Mouse (Mus musculus) limb, embryonic 11.5 days (tissue): ENCODE measurements around the gene Dixdc1. TPM values are rescaled to one million over a fixed set of nuclear protein-coding genes. Genes with fewer than 3 reads are reported as not detected.

ENCODE experiments used
- ATAC-seq: fragments of 200-750 bp; cut with Nextera tagmentation; 2 replicates; pipeline ENCODE4 v1.8.0; 2017; ENCODE audit warnings: low read depth; ENCODE audit not compliant: insufficient number of reproducible peaks, low FRiP score, low TSS enrichment
- DNase-seq: peaks from one replicate; pipeline ENCODE4 v3.0.0-alpha.2; 2015; ENCODE audit warnings: low spot score
- H3K27ac ChIP-seq: fragments of 300-500 bp; sonication (generic); replicated peaks from 2 replicates; pipeline ENCODE4 v1.5.1; 2014; ENCODE audit warnings: low read depth, mild to moderate bottlenecking, low read length
- H3K27me3 ChIP-seq: fragments of 300-500 bp; sonication (generic); 2 replicates; pipeline ENCODE4 v1.6.1; 2014; ENCODE audit warnings: mild to moderate bottlenecking, low read length, mixed read lengths; ENCODE audit not compliant: control insufficient read depth, insufficient read depth
- H3K36me3 ChIP-seq: fragments of 300-500 bp; sonication (generic); 2 replicates; pipeline ENCODE4 v1.6.1; 2014; ENCODE audit warnings: mild to moderate bottlenecking, low read length, moderate library complexity, mixed read lengths; ENCODE audit not compliant: control insufficient read depth, insufficient read depth
- H3K4me1 ChIP-seq: fragments of 300-500 bp; sonication (generic); 2 replicates; pipeline ENCODE4 v1.6.1; 2014; ENCODE audit warnings: low read length, mixed read lengths; ENCODE audit not compliant: control insufficient read depth, insufficient read depth
- H3K4me2 ChIP-seq: fragments of 300-500 bp; sonication (generic); 2 replicates; pipeline ENCODE4 v1.6.1; 2014; ENCODE audit warnings: low read depth, mild to moderate bottlenecking, moderate library complexity; ENCODE audit not compliant: severe bottlenecking
- H3K4me3 ChIP-seq: fragments of 300-500 bp; sonication (generic); 2 replicates; pipeline ENCODE4 v1.5.1; 2014; ENCODE audit warnings: low read depth, low read length
- H3K9ac ChIP-seq: fragments of 300-500 bp; sonication (generic); 2 replicates; pipeline ENCODE4 v1.6.1; 2014; ENCODE audit warnings: mild to moderate bottlenecking, low read length
- H3K9me3 ChIP-seq: fragments of 300-500 bp; sonication (generic); 2 replicates; pipeline ENCODE4 v1.6.1; 2016; ENCODE audit warnings: low read length; ENCODE audit not compliant: control insufficient read depth
- WGBS: fragments of 180-500 bp; shearing (Covaris S2); extraction: QIAGEN DNeasy Blood & Tissue Kit; methylation state at CpG from one replicate; pipeline ENCODE4 v1.1.7; 2014; 5-methylcytosine and 5-hydroxymethylcytosine counted together
- polyA plus RNA-seq: library from polyadenylated mRNA; unstranded; fragments of >200 nt; fragmentation: Nextera tagmentation; extraction: Ambion mirVana; gene quantifications from 2 replicates; pipeline ENCODE4 v1.2.1, GENCODE M21; 2014

Dixdc1 gene
- polyA plus RNA-seq, 1 experiment from 2014 or later, result 27.6 TPM

- Histone ChIP-seq H3K9me3 (no peaks in the 10 kb centered on the region), H3K4me1 (peaks cover 14% of the 10 kb centered on the region; the same call in 1 of the 2 replicates), H3K4me2 (no peak overlapping the region), H3K4me3 (no peak overlapping the region), H3K27me3 (no peaks in the 10 kb centered on the region), H3K9ac (no peak overlapping the region), H3K27ac (no peak overlapping the region), H3K36me3 (0 out of 2 replicates have a peak, but pooled peaks cover 2% of the 10 kb centered on the region)
- DNase-seq, result no peak
- no peak for ATAC-seq
- WGBS, result 60% methylated on average over 11 of the region's 11 CpGs
These were observed 38.2 kb downstream of the Dixdc1 start for GRCm38 (mm10) chr9:50700921-50701691.

- H3K4me2 ChIP-seq, result peak overlapping the region; percentile 100
- H3K4me3 ChIP-seq, result peak overlapping the region; percentile 47
- H3K9me3 ChIP-seq, result no peaks in the 10 kb centered on the region
- H3K27ac ChIP-seq, result no peak overlapping the region
- H3K9ac ChIP-seq, result peak overlapping the region; percentile 53
- WGBS, result 1% methylated on average over 59 of the region's 70 CpGs
- no peaks in the 10 kb centered on the region for H3K36me3 ChIP-seq
- ATAC-seq (peak; percentile 61; the same call in 1 of the 2 replicates), DNase-seq (peak; percentile 50)
- H3K27me3 ChIP-seq, result no peaks in the 10 kb centered on the region
- peaks cover 14% of the 10 kb centered on the region; the same call in 1 of the 2 replicates for H3K4me1 ChIP-seq
These were observed 40.6 kb downstream of the Dixdc1 start for GRCm38 (mm10) chr9:50698418-50699409.

DNA sequence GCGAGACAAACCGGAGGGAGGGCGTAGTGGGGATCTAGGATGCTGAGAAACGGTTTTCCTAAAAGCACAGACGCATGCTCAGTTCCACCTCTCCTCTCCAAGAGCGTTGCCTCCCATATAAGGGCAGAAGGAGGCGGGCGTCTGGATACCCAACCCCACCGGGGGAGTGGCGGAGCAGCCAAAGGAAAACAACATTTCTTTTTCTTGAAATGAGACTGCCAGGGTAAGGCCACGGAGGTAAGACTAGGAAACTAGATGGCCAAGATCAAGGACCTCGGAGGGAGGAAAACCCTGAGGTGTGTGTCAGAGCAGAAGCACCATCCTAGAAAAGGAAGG is 41.6 kb downstream of the Dixdc1 start:
- Histone ChIP-seq H3K27me3 (no peaks in the 10 kb centered on the region), H3K9ac (no peak overlapping the region), H3K9me3 (no peaks in the 10 kb centered on the region), H3K27ac (no peak overlapping the region), H3K4me3 (0 out of 2 replicates have a peak overlapping the region, but pooled peaks have one; percentile 5), H3K36me3 (no peaks in the 10 kb centered on the region), H3K4me2 (peak overlapping the region; percentile 21; the same call in 1 of the 2 replicates), H3K4me1 (peaks cover 14% of the 10 kb centered on the region)
- DNase-seq (peak; percentile 75), ATAC-seq (peak; percentile 69)
- 6% methylated on average over 12 of the region's 12 CpGs for WGBS

GRCm38 (mm10) chr9:50696851-50697705 is 42.2 kb downstream of the Dixdc1 start:
- H3K27me3 ChIP-seq, result no peaks in the 10 kb centered on the region
- WGBS, result 67% methylated on average over 12 of the region's 12 CpGs
- no peak overlapping the region for H3K9ac ChIP-seq
- H3K4me2 ChIP-seq, result peak overlapping the region; percentile 21; the same call in 1 of the 2 replicates
- H3K27ac ChIP-seq, result no peak overlapping the region
- peaks cover 14% of the 10 kb centered on the region for H3K4me1 ChIP-seq
- H3K36me3 ChIP-seq, result no peaks in the 10 kb centered on the region
- no peak for ATAC-seq
- 0 out of 2 replicates have a peak overlapping the region, but pooled peaks have one; percentile 5 for H3K4me3 ChIP-seq
- no peaks in the 10 kb centered on the region for H3K9me3 ChIP-seq
- DNase-seq, result no peak

- WGBS, result 82% methylated on average over 6 of the region's 6 CpGs
- ATAC-seq (no peak), DNase-seq (no peak)
- H3K9ac ChIP-seq, result no peak overlapping the region
- H3K27ac ChIP-seq, result no peak overlapping the region
- no peak overlapping the region for H3K4me2 ChIP-seq
- no peaks in the 10 kb centered on the region for H3K9me3 ChIP-seq
- H3K36me3 ChIP-seq, result no peaks in the 10 kb centered on the region
- H3K4me1 ChIP-seq, result peaks cover 11% of the 10 kb centered on the region
- no peaks in the 10 kb centered on the region for H3K27me3 ChIP-seq
- no peak overlapping the region for H3K4me3 ChIP-seq
These were observed 44.2 kb downstream of the Dixdc1 start for GRCm38 (mm10) chr9:50695153-50695552.

DNA sequence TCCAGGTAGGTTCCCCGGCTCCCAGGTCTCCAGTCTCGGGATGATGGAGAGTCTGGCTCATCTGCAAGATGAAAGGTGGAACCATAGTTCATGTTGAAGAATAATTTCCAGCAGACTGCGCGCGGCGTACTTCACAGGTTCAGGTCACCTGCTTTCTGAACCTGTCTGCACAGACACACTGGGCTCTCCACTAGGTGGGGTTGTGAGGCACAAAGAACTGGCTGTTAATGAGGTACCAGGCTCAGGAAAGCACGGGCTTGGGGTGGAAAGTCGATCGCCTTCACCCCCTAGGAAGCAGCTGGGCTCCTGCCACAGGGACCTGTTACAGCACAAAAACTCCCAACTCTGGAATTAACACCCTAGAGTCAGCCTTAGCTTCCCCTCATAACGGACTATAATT is 45.7 kb downstream of the Dixdc1 start:
- 22% methylated on average over 10 of the region's 10 CpGs for WGBS
- ATAC-seq (0 out of 2 replicates have a peak, but pooled peaks have one; percentile 27), DNase-seq (peak; percentile 74)
- H3K9ac ChIP-seq, result no peak overlapping the region
- no peak overlapping the region for H3K27ac ChIP-seq
- H3K4me1 ChIP-seq, result peaks cover 8% of the 10 kb centered on the region
- H3K9me3 ChIP-seq, result no peaks in the 10 kb centered on the region
- H3K4me2 ChIP-seq, result no peak overlapping the region
- no peaks in the 10 kb centered on the region for H3K36me3 ChIP-seq
- no peak overlapping the region for H3K4me3 ChIP-seq
- no peaks in the 10 kb centered on the region for H3K27me3 ChIP-seq

DNA sequence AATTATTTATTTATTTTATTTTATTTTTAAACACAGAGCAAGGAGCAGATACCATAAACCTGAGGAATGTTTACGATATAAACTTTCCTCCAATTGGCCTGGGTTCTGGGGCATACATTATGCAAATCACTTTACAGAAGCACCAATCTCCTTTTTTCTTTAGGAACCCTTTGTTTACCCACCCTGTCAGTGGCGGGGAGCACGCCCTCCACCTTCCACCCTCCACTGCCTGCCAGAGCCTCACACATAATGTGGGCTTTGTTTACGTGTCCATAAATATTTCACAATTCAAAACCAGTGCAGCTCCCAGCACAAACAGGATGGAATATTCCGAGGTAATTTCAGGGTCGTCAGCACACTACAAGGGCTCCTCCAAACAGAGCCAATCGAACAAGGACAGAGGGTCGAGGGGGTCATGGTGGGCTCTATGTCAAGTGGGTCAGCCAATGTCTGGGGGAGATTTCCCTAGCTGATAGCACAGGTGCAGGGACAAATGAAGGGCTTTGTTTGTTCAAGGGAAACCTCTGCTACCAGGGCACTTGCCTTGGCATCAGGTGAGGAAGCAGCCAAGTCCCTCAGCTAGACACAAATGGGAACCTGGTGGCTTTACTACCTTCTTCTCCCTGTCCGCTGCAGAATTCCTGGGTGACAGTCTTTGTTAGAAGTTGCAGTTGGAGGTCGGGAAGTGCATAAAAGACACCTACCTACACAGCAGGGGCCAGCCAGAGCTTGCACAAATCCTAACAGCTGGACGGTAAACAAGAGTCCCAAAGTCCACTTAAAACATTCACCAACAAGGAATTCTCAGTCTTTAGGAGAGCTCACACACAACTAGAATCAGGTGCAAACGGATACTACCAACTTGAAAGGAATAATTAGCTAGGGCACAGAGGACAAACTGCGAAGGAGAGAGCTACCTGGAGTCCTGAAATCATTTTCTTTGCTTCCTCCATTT is 46.4 kb downstream of the Dixdc1 start:
- H3K4me1 ChIP-seq, result peaks cover 4% of the 10 kb centered on the region
- H3K9me3 ChIP-seq, result no peaks in the 10 kb centered on the region
- H3K27me3 ChIP-seq, result no peaks in the 10 kb centered on the region
- H3K4me2 ChIP-seq, result 0 out of 2 replicates have a peak overlapping the region, but pooled peaks have one; percentile 5
- H3K27ac ChIP-seq, result no peak overlapping the region
- no peaks in the 10 kb centered on the region for H3K36me3 ChIP-seq
- WGBS, result 38% methylated on average over 13 of the region's 13 CpGs
- H3K9ac ChIP-seq, result no peak overlapping the region
- H3K4me3 ChIP-seq, result no peak overlapping the region
- ATAC-seq, result 0 out of 2 replicates have a peak, but pooled peaks have one; percentile 44
- DNase-seq, result no peak
